Mouse (Mus musculus) T-helper 17 cell (primary cell): ENCODE results near the gene Fbxo3.
"Not testable (repeated sequence)": the region's sequence is repeated elsewhere in the genome, so short reads cannot be mapped to it uniquely, and the experiment has no call there.

ENCODE experiments used
- in situ Hi-C, 2 experiments: fragments of 300-600 bp; cut with MboI, MseI; formaldehyde crosslinking; loops; 1 replicate in 1 of 2; 2 replicates in 1 of 2; pipeline ENCODE4 v1.15.1; 2025; ENCODE audit warnings: high pct_unique_total_duplicates in 2 of 2

The Fbxo3 gene

DNA sequence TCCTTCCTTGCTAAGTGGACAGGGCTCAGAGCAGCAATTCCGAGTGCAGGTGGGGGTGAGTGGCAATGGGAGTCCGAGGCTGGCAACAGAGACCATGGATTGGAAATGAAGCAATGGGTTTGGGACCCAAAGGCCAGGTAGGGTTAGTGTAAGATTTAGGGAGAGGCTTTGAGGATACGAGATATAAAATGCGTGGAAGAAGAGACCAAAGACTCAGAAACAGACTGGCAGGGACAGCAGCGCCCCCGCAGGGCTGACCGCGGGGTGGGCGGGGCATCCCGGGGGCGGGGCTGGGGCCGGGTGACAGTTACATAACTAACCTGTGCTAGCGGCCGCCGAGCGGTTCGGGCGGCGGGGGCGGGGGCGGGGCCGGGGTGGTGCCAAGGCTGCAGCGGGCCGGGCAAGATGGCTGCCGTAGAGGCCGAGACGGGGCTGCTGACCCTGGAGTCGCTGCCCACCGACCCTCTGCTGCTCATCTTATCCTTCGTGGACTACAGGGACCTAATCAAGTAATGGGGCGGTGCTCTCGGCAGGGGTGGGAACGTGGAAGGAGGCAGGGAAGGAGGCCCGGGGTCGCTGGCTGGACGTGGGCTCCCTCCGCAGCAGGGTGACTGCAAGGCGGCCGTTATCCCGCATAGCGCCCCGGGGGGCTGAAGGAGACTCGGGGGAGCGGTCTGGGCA is at the start of gene Fbxo3:
Gene Fbxo3 (plus strand): TSS at position 264 of the 681 bp plus-strand sequence.
- in situ Hi-C loops = no loop called here

- in situ Hi-C loops = loop anchor here in 1 of 2 experiments (5.0 kb wide), 1 partner anchor 110 kb away; no protein-coding TSS in a partner anchor
Observed at GRCm38 (mm10) chr2:103982250-103982649, 45.3 kb upstream of the Fbxo3 start.

DNA sequence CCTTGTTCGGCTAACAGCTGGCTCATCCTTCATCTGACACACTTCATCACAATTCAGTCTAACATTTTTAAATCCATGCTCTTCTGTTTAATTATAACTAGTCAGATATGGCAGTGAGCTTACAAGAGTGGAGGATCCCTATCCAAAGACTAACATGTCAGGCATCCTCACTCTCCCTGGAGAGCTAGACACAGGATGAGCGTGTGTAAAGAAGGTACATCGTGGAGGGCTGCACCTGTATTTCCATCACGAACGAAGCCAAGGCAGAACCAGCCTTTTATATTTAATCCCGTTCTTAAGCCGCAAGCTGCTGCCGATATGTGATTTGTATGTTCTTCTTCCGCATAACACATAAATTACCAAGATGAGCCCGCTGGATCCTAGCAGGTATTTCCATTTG is 44.4 kb upstream of the Fbxo3 start:
- in situ Hi-C loops = loop anchor here in 1 of 2 experiments (5.0 kb wide), 1 partner anchor 111 kb away; no protein-coding TSS in a partner anchor

DNA sequence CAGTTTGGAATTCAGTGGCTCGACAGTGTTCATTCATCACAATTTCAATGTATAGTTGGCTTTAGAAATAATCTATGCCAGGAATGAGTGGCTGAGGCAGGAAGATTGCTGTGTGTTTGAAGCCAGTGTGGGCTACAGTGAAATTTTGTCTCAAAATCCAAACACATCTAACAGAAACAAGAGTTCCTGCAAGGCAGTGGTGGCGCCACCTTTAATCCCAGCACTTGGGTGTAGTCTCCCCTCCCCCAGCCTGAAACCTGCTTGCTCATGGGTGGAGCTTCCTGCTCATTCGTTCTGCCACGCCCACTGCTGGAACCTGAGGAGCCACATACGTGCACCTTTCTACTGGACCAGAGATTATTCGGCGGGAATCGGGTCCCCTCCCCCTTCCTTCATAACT is 39.9 kb upstream of the Fbxo3 start:
- in situ Hi-C loops = not testable (repeated sequence)

GRCm38 (mm10) chr2:103989724-103990123 is 37.8 kb upstream of the Fbxo3 start:
- in situ Hi-C loops = no loop called here

DNA sequence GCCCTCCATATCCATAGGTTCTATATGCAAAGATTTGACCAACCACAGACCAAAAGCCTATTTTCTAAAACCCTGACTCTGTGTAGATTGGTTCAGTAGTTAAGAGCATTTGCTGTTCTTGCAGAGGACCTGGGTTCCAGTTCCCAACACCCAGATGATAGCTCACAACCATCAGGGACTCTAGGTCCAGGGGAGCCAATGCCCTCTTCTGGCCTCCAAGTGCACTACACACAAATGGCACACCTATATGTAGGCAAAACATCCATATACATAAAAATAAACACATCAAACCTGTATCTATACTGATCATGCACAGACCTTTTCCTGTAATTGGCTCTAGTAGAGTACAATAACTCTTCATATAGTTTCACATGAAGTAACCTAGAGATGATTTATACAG is 36.2 kb upstream of the Fbxo3 start:
- in situ Hi-C loops = no loop called here

GRCm38 (mm10) chr2:103992162-103992561 is 35.4 kb upstream of the Fbxo3 start:
- in situ Hi-C loops = no loop called here

DNA sequence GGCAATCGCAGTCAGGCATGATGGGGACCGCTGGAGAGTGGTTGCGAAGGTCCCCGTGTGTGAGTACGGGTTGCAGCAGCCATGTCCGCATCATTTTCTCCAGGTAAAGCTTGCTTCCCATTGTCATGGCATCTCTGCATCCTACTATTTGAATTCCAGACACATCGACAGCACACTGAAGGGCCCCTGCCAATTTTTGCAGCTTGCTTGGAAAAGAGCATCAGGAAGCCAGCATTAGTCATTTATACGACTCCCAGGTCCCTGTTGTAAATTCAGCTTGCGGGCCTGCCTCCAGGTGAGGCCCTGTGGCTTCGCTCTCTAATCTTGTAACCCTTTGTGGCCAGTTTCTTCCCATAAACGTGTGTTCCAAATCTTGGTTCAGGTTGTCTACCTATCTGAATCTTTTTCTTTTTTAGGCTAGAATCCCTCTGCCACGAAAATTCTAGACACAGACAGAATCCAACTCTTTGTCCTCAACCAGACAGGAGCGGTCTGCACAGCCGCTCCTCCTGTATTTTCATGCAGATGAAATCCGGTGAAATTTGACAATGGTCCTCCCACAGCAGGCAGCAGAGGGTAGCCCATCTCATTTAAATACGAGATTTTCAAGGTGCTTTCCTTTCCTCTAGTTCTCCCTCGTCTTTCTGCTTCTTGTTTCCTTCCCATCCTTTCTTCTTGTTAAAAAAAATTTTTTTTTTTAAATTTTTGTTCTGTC is 34.7 kb upstream of the Fbxo3 start:
- in situ Hi-C loops = no loop called here

DNA sequence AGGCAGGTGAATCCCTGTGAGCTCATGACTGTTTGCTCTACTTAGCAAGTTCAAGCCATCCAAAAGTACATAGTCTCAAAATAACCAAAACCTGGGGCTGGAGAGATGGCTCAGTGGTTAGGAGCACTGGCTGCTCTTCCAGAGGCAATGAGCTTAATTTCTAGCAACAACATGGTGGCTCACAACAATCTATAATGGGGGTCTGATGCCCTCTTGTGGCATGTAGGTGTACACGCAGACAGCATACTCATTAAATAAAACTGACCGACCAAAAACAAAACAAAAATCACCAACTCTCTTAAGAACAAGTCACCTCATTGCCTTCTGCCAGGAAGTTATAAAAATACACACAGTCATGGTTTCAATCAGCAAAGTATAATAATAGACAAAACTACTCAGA is 26.4 kb upstream of the Fbxo3 start:
- in situ Hi-C loops = loop anchor here in 1 of 2 experiments (5.0 kb wide), 2 partner anchors 129 to 444 kb away; no protein-coding TSS in a partner anchor

DNA sequence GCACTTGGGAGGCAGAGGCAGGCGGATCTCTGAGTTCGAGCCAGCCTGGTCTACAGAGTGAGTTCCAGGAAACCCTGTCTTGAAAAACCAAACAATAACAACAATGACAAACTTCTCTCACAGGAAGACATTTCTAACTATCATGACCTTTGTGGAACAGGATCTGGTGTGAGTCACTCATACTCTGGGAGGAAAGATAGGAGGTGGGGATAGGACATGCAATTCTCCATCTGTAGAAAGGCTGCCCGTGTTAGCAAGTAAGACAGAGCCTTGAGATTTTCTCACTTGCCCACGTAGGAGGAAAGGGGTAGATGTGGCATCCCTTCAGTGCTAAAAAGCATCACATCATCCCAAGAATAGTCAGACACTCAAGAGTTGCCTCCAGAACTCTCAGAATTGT is 25.7 kb upstream of the Fbxo3 start:
- in situ Hi-C loops = loop anchor here in 1 of 2 experiments (5.0 kb wide), 2 partner anchors 130 to 445 kb away; no protein-coding TSS in a partner anchor

- in situ Hi-C loops = loop anchor here in 1 of 2 experiments (5.0 kb wide), 2 partner anchors 131 to 446 kb away; no protein-coding TSS in a partner anchor
Observed at GRCm38 (mm10) chr2:104002711-104003413, 24.7 kb upstream of the Fbxo3 start.

DNA sequence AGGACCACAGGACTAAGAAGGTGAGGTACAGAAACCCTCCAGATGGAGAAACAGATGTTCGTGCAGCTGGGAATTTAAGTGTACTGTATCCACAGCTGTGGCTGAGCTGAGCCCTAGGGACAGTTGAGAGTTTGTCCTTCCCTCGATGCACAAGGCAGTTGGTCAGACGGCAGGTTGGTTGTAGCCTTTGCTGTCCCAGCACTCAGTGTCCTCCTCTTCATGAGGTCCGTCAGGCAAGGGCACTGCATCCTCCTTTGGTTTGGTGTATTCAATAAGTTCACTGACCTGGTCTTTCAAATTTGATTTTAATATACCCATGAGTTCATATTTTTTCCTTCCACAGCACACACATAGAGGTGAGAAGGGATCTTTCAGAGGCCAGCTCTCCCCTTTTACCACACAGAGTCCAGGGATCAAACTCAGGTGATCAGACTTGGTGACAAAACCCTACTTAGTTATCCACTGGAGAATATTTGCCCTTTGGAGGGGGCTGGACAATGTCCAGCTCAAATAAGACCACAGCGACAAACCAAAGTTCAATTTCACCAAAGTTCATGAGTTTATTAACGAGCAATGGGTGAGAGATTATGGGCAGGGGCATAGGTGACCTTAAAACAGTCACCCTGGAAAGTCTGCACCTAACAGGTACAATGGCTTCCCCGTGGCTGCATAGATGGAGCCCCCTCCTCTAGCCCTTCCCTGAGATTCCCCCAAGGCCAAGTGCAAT is 19.6 kb upstream of the Fbxo3 start:
- in situ Hi-C loops = no loop called here

- in situ Hi-C loops = not testable (repeated sequence)
Observed at GRCm38 (mm10) chr2:104008853-104009252, 18.7 kb upstream of the Fbxo3 start.

- in situ Hi-C loops = no loop called here
Observed at GRCm38 (mm10) chr2:104023096-104023495, 4.4 kb upstream of the Fbxo3 start.

DNA sequence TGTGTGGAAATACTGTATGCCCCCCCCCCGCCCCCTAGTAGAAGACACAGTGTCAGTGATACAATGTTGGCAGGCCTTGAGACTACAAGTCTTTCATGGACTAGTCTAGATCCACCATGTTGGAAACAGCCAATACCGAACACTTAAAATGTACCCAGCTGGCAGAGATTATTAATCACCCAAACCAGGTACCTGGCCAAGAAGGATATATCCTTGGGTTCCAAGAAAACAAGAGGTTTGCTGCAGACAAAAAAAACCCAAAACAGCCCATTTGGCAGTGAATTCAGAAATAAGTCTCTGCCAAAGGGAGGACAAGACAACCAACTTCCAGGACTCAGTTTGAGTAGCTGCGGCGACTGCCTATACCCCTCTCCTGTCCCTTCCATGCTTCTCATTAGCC is 2.9 kb upstream of the Fbxo3 start:
- in situ Hi-C loops = no loop called here

GRCm38 (mm10) chr2:104028139-104028723 is 710 bp downstream of the Fbxo3 start, which contains the start of gene 4931422A03Rik:
TSS of gene 4931422A03Rik (minus strand) at chr2:104028361.
- in situ Hi-C loops = no loop called here

GRCm38 (mm10) chr2:104029074-104029473 is 1.6 kb downstream of the Fbxo3 start:
- in situ Hi-C loops = no loop called here

- in situ Hi-C loops = no loop called here
Observed at GRCm38 (mm10) chr2:104030381-104030780, 2.9 kb downstream of the Fbxo3 start.

DNA sequence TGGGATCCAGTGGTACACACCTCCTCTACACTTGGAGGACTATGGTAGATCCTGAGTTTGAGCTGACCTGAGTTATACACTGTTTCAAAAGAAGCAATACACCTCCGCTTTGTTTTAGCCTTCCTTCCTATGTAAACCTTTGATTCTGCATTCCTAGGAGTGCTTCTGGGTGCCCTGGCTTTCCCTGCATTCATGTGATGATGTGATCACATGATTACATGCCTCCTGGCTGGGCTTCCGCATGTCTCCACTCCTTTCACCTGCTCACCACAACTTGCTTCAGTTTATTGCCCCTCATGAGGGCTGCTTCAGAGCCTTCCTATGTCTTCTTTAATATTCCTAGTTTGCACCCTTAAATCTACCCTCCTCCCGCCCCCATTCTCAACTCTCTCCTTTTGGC is 4.5 kb downstream of the Fbxo3 start:
- in situ Hi-C loops = no loop called here

- in situ Hi-C loops = no loop called here
Observed at GRCm38 (mm10) chr2:104034832-104035472, 7.4 kb downstream of the Fbxo3 start.
